Mouse (Mus musculus) large intestine, adult 2 months (tissue): Measurements from ENCODE around the gene Lrrk1. TPM values are rescaled to one million over a fixed set of nuclear protein-coding genes. Genes with fewer than 3 reads are reported as not detected.

ENCODE experiments used
- DNase-seq: peaks from one replicate; pipeline ENCODE4 v3.0.0-alpha.2; 2012; ENCODE audit warnings: low read depth, low spot score
- WGBS: fragments of 180-500 bp; shearing (Covaris S2); methylation state at CpG from one replicate; pipeline ENCODE4 v1.1.7; 2018; 5-methylcytosine and 5-hydroxymethylcytosine counted together
- polyA plus RNA-seq: library from polyadenylated mRNA; depleted of rRNA; stranded (reverse); fragments of >200 nt; gene quantifications from 2 replicates; pipeline ENCODE4 v1.2.3, GENCODE M21; 2012

Gene Lrrk1
- polyA plus RNA-seq, 1 experiment, result 20.1 TPM

DNA sequence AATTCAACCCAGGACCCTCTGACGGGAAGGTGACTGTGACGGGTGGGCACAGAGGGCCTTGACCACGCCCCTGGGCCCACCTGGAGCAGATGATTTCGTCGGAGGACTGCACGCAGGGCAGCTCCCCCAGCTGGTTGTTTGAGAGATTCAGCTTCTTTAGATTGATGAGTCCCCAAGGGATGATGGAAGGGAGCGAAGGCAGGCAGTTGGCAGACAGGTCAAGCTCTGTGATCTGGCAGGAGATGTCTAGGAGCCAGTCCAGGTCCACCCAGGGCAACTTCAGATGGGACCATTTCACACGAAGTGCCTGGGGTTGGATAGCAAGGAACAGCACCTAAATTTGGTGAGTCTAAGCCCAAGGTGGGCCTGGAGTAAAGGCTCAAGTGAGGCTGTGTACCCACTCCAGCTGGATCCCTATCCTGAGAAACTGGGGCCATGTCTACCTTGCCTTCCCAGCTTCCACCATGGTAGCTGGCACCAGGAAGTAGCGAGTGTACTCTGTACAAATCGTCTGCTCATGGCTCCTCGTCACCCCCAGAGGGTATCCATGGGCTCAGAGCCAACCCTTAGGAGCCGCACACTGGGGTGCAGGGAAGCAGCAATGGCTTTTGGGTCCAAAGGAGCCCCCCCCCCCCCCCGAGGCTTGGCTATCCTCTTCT is 79.4 kb downstream of the Lrrk1 start:
- DNase-seq, result no peak
- WGBS, result 67% methylated on average over 13 of the region's 13 CpGs

DNA sequence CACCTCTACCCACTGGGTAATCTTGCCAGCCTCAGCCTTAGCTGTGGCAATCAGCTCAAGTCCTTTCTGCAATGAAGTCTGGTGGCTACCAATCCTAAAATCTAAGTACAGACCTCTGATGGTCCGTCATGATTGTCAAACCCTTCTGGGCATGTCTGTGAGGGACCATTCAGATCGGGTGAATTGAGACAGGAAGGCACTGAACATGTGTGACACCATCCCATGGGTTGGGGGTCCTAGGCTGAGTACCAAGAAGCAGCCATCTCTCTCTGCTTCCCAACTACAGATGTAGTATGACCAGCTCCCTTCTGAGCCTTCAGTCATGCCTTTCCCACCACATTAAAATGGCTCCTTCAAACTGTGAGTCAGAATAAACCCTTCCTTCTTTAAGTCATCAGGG is 80.4 kb downstream of the Lrrk1 start:
- no peak for DNase-seq
- 97% methylated on average over 2 of the region's 2 CpGs for WGBS

DNA sequence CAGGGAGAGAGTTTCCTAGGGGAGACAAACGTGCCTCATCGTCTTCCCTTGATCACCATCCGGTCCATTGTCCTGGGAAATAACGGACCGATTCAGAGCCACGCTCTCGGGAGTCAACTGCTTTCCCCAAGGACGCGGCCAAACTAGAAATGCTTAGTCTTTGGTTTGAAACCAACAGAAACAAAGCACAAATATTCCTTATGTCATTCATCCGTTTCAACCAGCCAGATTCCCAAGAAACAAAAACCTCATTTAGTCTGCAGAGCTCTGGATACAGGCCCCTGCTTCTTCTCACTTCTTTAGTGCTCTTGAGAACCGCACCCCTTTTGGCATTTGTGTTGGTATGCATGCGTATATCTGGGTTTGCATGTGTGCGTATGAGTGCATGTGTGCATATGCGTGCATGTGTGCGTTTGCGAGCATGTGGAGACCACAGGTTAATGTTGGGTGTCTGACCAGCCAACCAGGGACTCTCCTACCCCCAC is 82.4 kb downstream of the Lrrk1 start:
- no peak for DNase-seq
- 86% methylated on average over 16 of the region's 16 CpGs for WGBS

DNA sequence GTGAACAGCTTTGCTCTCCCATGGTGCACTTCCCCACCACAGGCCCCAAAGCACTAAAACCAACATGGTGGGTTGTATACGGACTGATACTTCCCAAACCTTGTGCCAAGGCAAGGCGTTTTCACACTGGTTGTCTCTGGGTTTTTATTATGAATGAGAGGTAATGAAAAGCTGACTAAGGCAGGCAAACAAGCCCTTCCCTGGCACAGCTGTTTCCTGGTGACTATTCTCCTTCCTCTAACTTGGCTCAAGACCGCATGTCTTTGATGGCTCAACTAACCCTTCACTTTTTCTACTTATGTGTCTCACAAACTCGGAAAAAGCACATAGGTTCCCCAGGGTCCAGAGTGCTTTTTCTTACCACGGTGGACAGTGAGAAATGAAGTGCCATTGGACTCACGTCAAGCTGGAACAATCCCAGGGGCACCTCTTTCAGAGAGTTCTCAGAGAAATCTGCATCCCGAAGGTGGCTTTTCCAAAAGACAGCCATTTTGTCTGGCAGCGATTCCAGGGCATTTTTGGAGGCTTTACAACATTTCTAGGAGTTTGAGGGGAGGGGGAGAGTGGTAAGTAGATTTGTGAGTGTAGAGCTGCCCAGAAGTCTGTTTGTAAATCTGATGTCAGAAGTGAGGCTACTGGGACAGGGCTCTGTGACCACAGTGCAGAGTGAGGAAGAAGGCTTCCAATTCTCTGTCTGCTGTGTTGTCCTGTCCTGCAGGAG is 83.0 kb downstream of the Lrrk1 start:
- WGBS, result 48% methylated on average over 8 of the region's 8 CpGs
- DNase-seq, result peak; percentile 55

GRCm38 (mm10) chr7:66303922-66304660 is 84.1 kb downstream of the Lrrk1 start:
- 89% methylated on average over 14 of the region's 14 CpGs for WGBS
- no peak for DNase-seq

- DNase-seq, result no peak
- WGBS, result 80% methylated on average over 4 of the region's 4 CpGs
Measured at GRCm38 (mm10) chr7:66301486-66301885, 86.7 kb downstream of the Lrrk1 start.

DNA sequence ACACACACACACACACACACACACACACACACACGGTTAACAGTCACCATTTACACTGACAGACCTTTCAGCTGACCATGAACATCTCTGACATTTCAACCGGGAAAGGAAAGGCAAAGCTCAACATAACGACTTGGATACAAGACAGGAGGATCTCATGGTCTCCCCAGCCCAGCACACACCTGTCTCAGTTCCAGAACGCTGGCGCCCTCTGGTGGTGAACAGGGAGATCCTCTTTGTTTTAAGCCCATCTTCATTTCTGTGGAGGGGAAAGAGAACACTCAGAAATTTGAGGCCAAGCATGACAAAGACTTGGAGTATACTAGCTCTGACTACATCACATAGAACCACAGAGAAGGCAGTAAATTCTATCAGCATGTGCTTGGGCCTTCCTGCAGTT is 87.5 kb downstream of the Lrrk1 start:
- DNase-seq, result no peak
- 8% methylated on average over 5 of the region's 5 CpGs for WGBS

DNA sequence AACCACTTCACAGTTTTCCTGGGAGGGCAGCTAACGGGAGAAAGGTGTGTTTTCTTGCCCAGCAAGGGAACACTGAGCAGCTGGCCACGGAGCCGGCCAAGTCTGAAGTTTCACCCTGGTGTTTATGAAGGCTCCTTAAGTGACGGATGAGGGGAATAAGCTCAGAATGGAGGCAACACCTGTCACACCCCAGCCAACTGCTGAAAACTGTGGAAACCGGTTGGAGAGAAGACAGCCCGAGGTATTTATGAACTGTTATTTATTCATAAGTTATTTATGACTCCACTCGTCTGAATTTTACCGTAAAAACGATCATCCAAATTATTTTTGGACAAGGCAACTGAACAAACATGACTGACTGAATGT is 90.5 kb downstream of the Lrrk1 start:
- DNase-seq, result no peak
- WGBS, result 68% methylated on average over 9 of the region's 9 CpGs

GRCm38 (mm10) chr7:66296921-66297655 is 91.1 kb downstream of the Lrrk1 start:
- no peak for DNase-seq
- 84% methylated on average over 12 of the region's 12 CpGs for WGBS

DNA sequence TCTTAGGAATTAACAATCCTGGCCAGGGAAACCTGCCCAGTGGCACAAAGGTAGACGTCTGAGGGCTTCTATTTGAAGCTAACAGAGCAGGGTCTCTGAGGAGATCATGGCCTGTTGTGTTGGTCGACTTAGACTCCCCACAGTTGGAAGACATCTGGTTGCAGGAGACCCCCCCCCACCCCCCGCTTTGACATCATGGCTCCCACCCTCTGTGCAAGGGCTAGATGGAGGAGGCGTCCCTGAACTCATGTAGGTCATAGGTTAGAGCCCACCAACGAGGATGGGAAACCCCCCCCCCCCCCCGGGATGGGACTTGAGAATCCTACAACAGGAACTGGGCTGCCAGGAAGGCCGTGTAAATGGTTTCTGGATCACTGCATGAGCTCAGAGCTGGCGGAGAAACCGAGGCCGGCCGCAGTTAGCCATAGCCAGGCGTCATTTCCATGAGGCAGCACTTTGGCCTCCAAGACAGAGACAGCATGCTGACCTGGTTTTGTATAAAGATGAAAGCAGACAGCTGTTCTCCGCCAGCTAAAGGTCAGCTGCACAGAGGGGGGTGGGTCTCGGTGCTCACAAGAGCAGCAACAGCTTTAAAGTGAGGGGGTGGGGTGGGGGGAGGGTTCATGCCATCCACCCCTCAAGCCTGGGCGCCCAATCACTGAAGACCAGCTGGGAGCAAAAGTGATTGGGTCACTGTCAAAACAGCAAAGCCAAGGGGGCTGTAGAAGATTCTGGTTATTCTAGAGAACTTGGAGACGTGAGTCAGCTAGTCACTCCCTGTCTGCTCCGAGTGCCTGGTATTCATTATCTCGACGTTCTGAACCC is 95.4 kb downstream of the Lrrk1 start:
- DNase-seq, result no peak
- 79% methylated on average over 19 of the region's 19 CpGs for WGBS

- 90% methylated on average over 8 of the region's 8 CpGs for WGBS
- no peak for DNase-seq
Measured at GRCm38 (mm10) chr7:66292010-66292409, 96.1 kb downstream of the Lrrk1 start.

GRCm38 (mm10) chr7:66282984-66283612 is 105.1 kb downstream of the Lrrk1 start:
- 79% methylated on average over 10 of the region's 10 CpGs for WGBS
- DNase-seq, result no peak

DNA sequence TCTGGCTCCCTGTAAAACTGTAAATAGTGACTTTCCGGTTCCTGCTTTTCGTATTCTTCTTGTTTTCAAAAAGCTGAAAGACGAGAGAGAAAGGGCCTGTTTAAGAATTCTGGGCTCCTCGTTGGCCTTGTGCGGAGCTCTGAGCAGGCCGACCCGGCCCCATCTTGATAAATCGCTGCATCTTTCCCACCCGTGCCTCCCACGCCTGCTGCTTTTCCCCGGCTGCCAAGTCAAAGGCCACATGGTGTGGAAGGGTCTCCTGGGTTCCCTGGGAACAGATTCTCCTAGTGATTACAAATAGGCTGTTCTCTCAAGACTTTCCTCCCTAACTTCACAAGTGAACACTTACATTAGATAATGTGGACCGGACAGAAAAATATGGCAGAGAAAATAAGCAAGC is 105.9 kb downstream of the Lrrk1 start:
- WGBS, result 91% methylated on average over 12 of the region's 12 CpGs
- DNase-seq, result no peak

GRCm38 (mm10) chr7:66278001-66278400 is 110.1 kb downstream of the Lrrk1 start:
- WGBS, result 27% methylated on average over 3 of the region's 3 CpGs

DNA sequence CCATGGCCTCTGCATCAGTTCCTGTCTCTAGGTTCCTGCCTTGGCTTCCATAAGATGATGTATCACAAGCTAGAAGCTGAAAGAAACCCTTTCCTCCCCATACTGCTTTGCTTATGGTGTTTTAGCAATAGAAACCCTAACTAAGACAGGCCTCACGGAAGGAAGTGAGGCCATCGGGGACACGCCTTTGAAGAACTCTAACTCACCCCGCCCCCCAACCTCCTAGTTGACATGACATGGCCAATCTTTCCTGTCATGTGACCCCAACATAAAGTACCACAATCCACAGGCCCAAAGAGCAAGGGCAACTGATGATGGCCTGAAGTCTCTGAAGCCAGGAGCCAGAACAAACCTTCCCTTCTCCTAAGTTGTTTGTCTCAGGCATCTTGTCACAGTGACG is 114.7 kb downstream of the Lrrk1 start:
- no peak for DNase-seq
- 90% methylated on average over 5 of the region's 5 CpGs for whole genome bisulfite sequencing

More at GRCm38 (mm10) chr7:66278001-66278400, 110.1 kb downstream of the Lrrk1 start:
- DNase-seq, result peak; percentile 24

DNA sequence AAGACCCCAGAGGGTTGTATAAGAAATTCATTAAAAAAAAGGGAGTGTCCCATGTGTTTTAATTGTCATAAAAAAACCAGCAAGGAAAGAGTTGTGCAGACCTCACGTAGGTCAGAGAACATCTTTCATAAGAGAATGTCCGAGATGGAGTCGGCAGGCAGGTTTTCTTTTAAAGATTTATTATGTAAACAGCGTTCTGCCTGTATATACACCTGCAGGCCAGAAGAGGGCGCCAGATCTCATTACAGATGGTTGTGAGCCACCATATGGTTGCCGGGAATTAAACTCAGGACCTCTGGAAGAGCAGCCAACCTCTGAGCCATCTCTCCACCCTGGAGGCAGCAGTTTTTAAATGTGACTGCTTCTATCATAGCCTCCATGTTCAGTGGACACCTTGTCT is 116.9 kb downstream of the Lrrk1 start:
- WGBS, result 75% methylated on average over 6 of the region's 6 CpGs
- DNase-seq, result no peak

GRCm38 (mm10) chr7:66266942-66267850 is 121.0 kb downstream of the Lrrk1 start:
- DNase-seq, result no peak
- WGBS, result 88% methylated on average over 6 of the region's 6 CpGs

GRCm38 (mm10) chr7:66263421-66263820 is 124.7 kb downstream of the Lrrk1 start:
- WGBS, result 64% methylated on average over 5 of the region's 5 CpGs
- no peak for DNase-seq
